Mouse (Mus musculus) monocyte, adult 5-6 weeks (primary cell): ENCODE data around the gene Smim24. TPM values are rescaled to one million over a fixed set of nuclear protein-coding genes. Genes with fewer than 3 reads are reported as not detected.

Experiments used
- total RNA-seq: library from RNA; stranded (forward); fragments of 200-1000, 200-491, 200-594 nt; gene quantifications from 3 replicates; pipeline ENCODE4 v1.2.3, GENCODE M21; 2017

Gene Smim24
- total RNA-seq, 1 experiment from 2014 or later, result 3.9 TPM

Other genes with a start within 250 kb of the Smim24 start
- 13.0 to 24.9 TPM (median 21.2 TPM) in 3 replicates for gene Pias4, start 225.1 kb upstream of the Smim24 start, total RNA-seq
- gene Eef2, start 216.4 kb upstream of the Smim24 start, total RNA-seq, result 1,029 to 1,258 TPM (median 1,077 TPM) in 3 replicates
- 30.4 to 45.3 TPM (median 37.3 TPM) in 3 replicates for gene Dapk3, start 210.0 kb upstream of the Smim24 start, total RNA-seq
- 0.49 TPM in 1 of 3 replicates, not detected in the others for gene 4930442H23Rik, start 209.2 kb upstream of the Smim24 start, total RNA-seq
- not detected in 3 replicates for gene Nmrk2, start 191.0 kb upstream of the Smim24 start, total RNA-seq
- gene Atcay, start 162.2 kb upstream of the Smim24 start, total RNA-seq, result not detected in 3 replicates
- 0.10 to 0.58 TPM in 2 of 3 replicates, not detected in the other for gene Zfr2, start 159.9 kb upstream of the Smim24 start, total RNA-seq
- gene Matk, start 140.1 kb upstream of the Smim24 start, total RNA-seq, result 10.2 to 29.6 TPM (median 11.9 TPM) in 3 replicates
- 77.4 to 89.3 TPM (median 78.0 TPM) in 3 replicates for gene Mrpl54, start 126.1 kb upstream of the Smim24 start, total RNA-seq
- 8.9 to 13.4 TPM (median 11.5 TPM) in 3 replicates for gene Apba3, start 126.1 kb upstream of the Smim24 start, total RNA-seq
- gene Tjp3, start 101.5 kb upstream of the Smim24 start, total RNA-seq, result 2.6 to 8.9 TPM (median 3.0 TPM) in 3 replicates
- gene Pip5k1c, start 100.1 kb upstream of the Smim24 start, total RNA-seq, result 47.3 to 69.4 TPM (median 50.3 TPM) in 3 replicates
- 24.5 to 34.3 TPM (median 25.5 TPM) in 3 replicates for gene Cactin, start 71.9 kb upstream of the Smim24 start, total RNA-seq
- 0.19 TPM in 1 of 3 replicates, not detected in the others for gene Tbxa2r, start 64.3 kb upstream of the Smim24 start, total RNA-seq
- gene Gipc3, start 49.8 kb upstream of the Smim24 start, total RNA-seq, result not detected in 3 replicates
- gene Hmg20b, start 42.6 kb upstream of the Smim24 start, total RNA-seq, result 28.8 to 40.1 TPM (median 38.7 TPM) in 3 replicates
- gene Mfsd12, start 35.6 kb upstream of the Smim24 start, total RNA-seq, result 5.3 to 9.6 TPM (median 6.3 TPM) in 3 replicates
- gene 4930404N11Rik, start 27.2 kb upstream of the Smim24 start, total RNA-seq, result 1.4 to 2.4 TPM in 2 of 3 replicates, not detected in the other
- gene Fzr1, start 14.5 kb upstream of the Smim24 start, total RNA-seq, result 8.2 to 12.9 TPM (median 11.7 TPM) in 3 replicates
- gene Dohh, start 8.6 kb upstream of the Smim24 start, total RNA-seq, result 18.6 to 22.3 TPM (median 20.9 TPM) in 3 replicates
- 2.3 to 3.7 TPM in 2 of 3 replicates, not detected in the other for gene Gm48551, start 8.6 kb upstream of the Smim24 start, total RNA-seq
- not detected in 3 replicates for gene Gm48552, start 4.0 kb upstream of the Smim24 start, total RNA-seq
- 4.1 to 7.6 TPM (median 5.1 TPM) in 3 replicates for gene Nfic, start 62.6 kb downstream of the Smim24 start, total RNA-seq
- 0.32 TPM in 1 of 3 replicates, not detected in the others for gene Celf5, start 89.7 kb downstream of the Smim24 start, total RNA-seq
- gene Ncln, start 103.3 kb downstream of the Smim24 start, total RNA-seq, result 42.6 to 86.4 TPM (median 79.6 TPM) in 3 replicates
- gene S1pr4, start 107.1 kb downstream of the Smim24 start, total RNA-seq, result 20.5 to 50.8 TPM (median 33.5 TPM) in 3 replicates
- 20.3 to 41.0 TPM (median 29.4 TPM) in 3 replicates for gene Gna15, start 131.2 kb downstream of the Smim24 start, total RNA-seq
- 2.2 to 17.5 TPM (median 15.1 TPM) in 3 replicates for gene Gna11, start 152.1 kb downstream of the Smim24 start, total RNA-seq
- 129 to 254 TPM (median 141 TPM) in 3 replicates for gene Aes, start 166.4 kb downstream of the Smim24 start, total RNA-seq
- gene Tle2, start 181.5 kb downstream of the Smim24 start, total RNA-seq, result 2.0 to 3.2 TPM (median 2.7 TPM) in 3 replicates
- gene Tle6, start 208.0 kb downstream of the Smim24 start, total RNA-seq, result not detected in 3 replicates
- gene BC025920, start 213.2 kb downstream of the Smim24 start, total RNA-seq, result 0.75 to 2.4 TPM (median 1.8 TPM) in 3 replicates
- 4.8 to 5.8 TPM (median 5.0 TPM) in 3 replicates for gene Sirt6, start 234.7 kb downstream of the Smim24 start, total RNA-seq
- gene Ankrd24, start 235.5 kb downstream of the Smim24 start, total RNA-seq, result 0.38 to 3.9 TPM (median 1.1 TPM) in 3 replicates